Mouse (Mus musculus) heart, embryonic 16.5 days (tissue): ENCODE data around the gene Cenpb. TPM values are rescaled to one million over a fixed set of nuclear protein-coding genes. Genes with fewer than 3 reads are reported as not detected.

Experiments
- ATAC-seq: fragments of 200-750 bp; cut with Nextera tagmentation; replicated peaks from 2 replicates; pipeline ENCODE4 v1.8.0; 2017; ENCODE audit warnings: moderate number of reproducible peaks; ENCODE audit not compliant: insufficient read depth, low FRiP score; ENCODE audit errors: extremely low read depth
- H3K27ac ChIP-seq: fragments of 300-500 bp; sonication (generic); 2 replicates; pipeline ENCODE4 v1.5.1; 2014; ENCODE audit warnings: mild to moderate bottlenecking, low read length, control low read depth, moderate library complexity
- H3K27me3 ChIP-seq: fragments of 300-500 bp; sonication (generic); 2 replicates; pipeline ENCODE4 v1.6.1; 2014; ENCODE audit warnings: low read length, mixed read lengths; ENCODE audit not compliant: control insufficient read depth, insufficient read depth
- H3K36me3 ChIP-seq: fragments of 300-500 bp; sonication (generic); 2 replicates; pipeline ENCODE4 v1.6.1; 2014; ENCODE audit not compliant: control insufficient read depth, insufficient read depth
- H3K4me1 ChIP-seq: fragments of 300-500 bp; sonication (generic); 2 replicates; pipeline ENCODE4 v1.6.1; 2014; ENCODE audit warnings: low read length, mixed read lengths; ENCODE audit not compliant: control insufficient read depth, insufficient read depth
- H3K4me2 ChIP-seq: fragments of 300-500 bp; sonication (generic); 2 replicates; pipeline ENCODE4 v1.6.1; 2014; ENCODE audit warnings: low read depth, mild to moderate bottlenecking, control low read depth, low read length
- H3K4me3 ChIP-seq: fragments of 300-500 bp; sonication (generic); 2 replicates; pipeline ENCODE4 v1.5.1; 2014; ENCODE audit warnings: mild to moderate bottlenecking, control low read depth, low read length
- H3K9ac ChIP-seq: fragments of 300-500 bp; sonication (generic); 2 replicates; pipeline ENCODE4 v1.6.1; 2014; ENCODE audit warnings: low read length, control low read depth
- H3K9me3 ChIP-seq: fragments of 300-500 bp; sonication (generic); replicated peaks from 2 replicates; pipeline ENCODE4 v1.6.1; 2016; ENCODE audit warnings: low read length; ENCODE audit not compliant: control insufficient read depth
- WGBS: fragments of 180-500 bp; shearing (Covaris S2); extraction: QIAGEN DNeasy Blood & Tissue Kit; methylation state at CpG from one replicate; pipeline ENCODE4 v1.1.7; 2014; 5-methylcytosine and 5-hydroxymethylcytosine counted together
- polyA plus RNA-seq: library from polyadenylated mRNA; unstranded; fragments of >200 nt; fragmentation: Nextera tagmentation; extraction: Ambion mirVana; gene quantifications from 2 replicates; pipeline ENCODE4 v1.2.1, GENCODE M21; 2015

Gene Cenpb
- polyA plus RNA-seq, 1 experiment from 2014 or later: 7.4 TPM

GRCm38 (mm10) chr2:131215941-131216858, 36.3 kb upstream of the Cenpb start:
- Histone ChIP-seq H3K4me2 (no peak overlapping the region), H3K27me3 (no peaks in the 10 kb centered on the region), H3K27ac (peak overlapping the region; percentile 36), H3K36me3 (peaks cover 10% of the 10 kb centered on the region), H3K9ac (no peak overlapping the region), H3K9me3 (no peaks in the 10 kb centered on the region), H3K4me1 (peaks cover 17% of the 10 kb centered on the region), H3K4me3 (no peak overlapping the region)
- peak; percentile 26; the same call in 1 of the 2 replicates for ATAC-seq
- WGBS: 54% methylated on average over 7 of the region's 7 CpGs

GRCm38 (mm10) chr2:131213773-131214172, 33.9 kb upstream of the Cenpb start:
- Histone ChIP-seq H3K9ac (no peak overlapping the region), H3K4me2 (no peak overlapping the region), H3K27me3 (no peaks in the 10 kb centered on the region), H3K36me3 (peaks cover 10% of the 10 kb centered on the region), H3K9me3 (no peaks in the 10 kb centered on the region), H3K4me1 (peaks cover 25% of the 10 kb centered on the region), H3K4me3 (no peak overlapping the region), H3K27ac (0 out of 2 replicates have a peak overlapping the region, but pooled peaks have one; percentile 9)
- WGBS: 71% methylated on average over 7 of the region's 7 CpGs
- no peak for ATAC-seq

GRCm38 (mm10) chr2:131211026-131211615, 31.3 kb upstream of the Cenpb start:
- Histone ChIP-seq H3K9ac (peak overlapping the region; percentile 85), H3K4me2 (peak overlapping the region; percentile 71), H3K4me1 (peaks cover 21% of the 10 kb centered on the region), H3K4me3 (peak overlapping the region; percentile 71), H3K36me3 (peaks cover 10% of the 10 kb centered on the region), H3K27me3 (no peaks in the 10 kb centered on the region), H3K9me3 (no peaks in the 10 kb centered on the region), H3K27ac (peak overlapping the region; percentile 95)
- whole genome bisulfite sequencing: 49% methylated on average over 9 of the region's 9 CpGs
- no peak for ATAC-seq

GRCm38 (mm10) chr2:131209969-131210792, 30.3 kb upstream of the Cenpb start:
- Histone ChIP-seq H3K9me3 (no peaks in the 10 kb centered on the region), H3K4me1 (peaks cover 17% of the 10 kb centered on the region), H3K36me3 (peaks cover 10% of the 10 kb centered on the region), H3K4me2 (peak overlapping the region; percentile 71), H3K4me3 (peak overlapping the region; percentile 71), H3K27me3 (no peaks in the 10 kb centered on the region), H3K27ac (peak overlapping the region; percentile 95), H3K9ac (peak overlapping the region; percentile 85)
- ATAC-seq: peak; percentile 96
- WGBS: under 1% methylated on average over 50 of the region's 50 CpGs

GRCm38 (mm10) chr2:131209125-131209795, 29.4 kb upstream of the Cenpb start:
- no peak for ATAC-seq
- Histone ChIP-seq H3K9me3 (no peaks in the 10 kb centered on the region), H3K9ac (peak overlapping the region; percentile 85), H3K4me2 (peak overlapping the region; percentile 67), H3K27ac (peak overlapping the region; percentile 95), H3K4me1 (peaks cover 26% of the 10 kb centered on the region), H3K36me3 (peaks cover 7% of the 10 kb centered on the region), H3K27me3 (no peaks in the 10 kb centered on the region), H3K4me3 (peak overlapping the region; percentile 71)
- WGBS: 69% methylated on average over 4 of the region's 4 CpGs

- H3K36me3 ChIP-seq: peaks cover 7% of the 10 kb centered on the region
Observed at GRCm38 (mm10) chr2:131208356-131208755, 28.5 kb upstream of the Cenpb start.

GRCm38 (mm10) chr2:131206778-131207177, 26.9 kb upstream of the Cenpb start, which contains the start of gene Ap5s1:
Ap5s1 (plus strand) TSS chr2:131207078.
- H3K27me3 ChIP-seq: no peaks in the 10 kb centered on the region
- WGBS: 74% methylated on average over 4 of the region's 4 CpGs
- H3K9ac ChIP-seq: no peak within 1 kb of the TSS
- H3K4me3 ChIP-seq: no peak within 1 kb of the TSS
- H3K4me2 ChIP-seq: no peak within 1 kb of the TSS
- ATAC-seq: no peak
- peaks cover 22% of the 10 kb centered on the region for H3K4me1 ChIP-seq
- H3K9me3 ChIP-seq: no peaks in the 10 kb centered on the region
- H3K27ac ChIP-seq: no peak within 1 kb of the TSS
- no peaks in the 10 kb centered on the region for H3K36me3 ChIP-seq

More at GRCm38 (mm10) chr2:131208356-131208755, 28.5 kb upstream of the Cenpb start:
- no peaks in the 10 kb centered on the region for H3K9me3 ChIP-seq
- no peak overlapping the region for H3K9ac ChIP-seq
- no peak overlapping the region for H3K27ac ChIP-seq
- no peak for ATAC-seq
- H3K27me3 ChIP-seq: no peaks in the 10 kb centered on the region
- peaks cover 26% of the 10 kb centered on the region for H3K4me1 ChIP-seq
- H3K4me3 ChIP-seq: no peak overlapping the region
- H3K4me2 ChIP-seq: no peak overlapping the region
- 77% methylated on average over 2 of the region's 2 CpGs for WGBS

GRCm38 (mm10) chr2:131205521-131206182, 25.8 kb upstream of the Cenpb start:
- 71% methylated on average over 8 of the region's 8 CpGs for WGBS
- H3K27ac ChIP-seq: no peak overlapping the region
- no peak overlapping the region for H3K9ac ChIP-seq
- no peak overlapping the region for H3K4me2 ChIP-seq
- H3K4me3 ChIP-seq: no peak overlapping the region
- H3K9me3 ChIP-seq: no peaks in the 10 kb centered on the region
- ATAC-seq: no peak
- H3K27me3 ChIP-seq: no peaks in the 10 kb centered on the region
- peaks cover 16% of the 10 kb centered on the region for H3K4me1 ChIP-seq
- no peaks in the 10 kb centered on the region for H3K36me3 ChIP-seq
